In genomic region chr7:126199691-126200102, GRCm38 (mm10) we compare ENCODE assay signal across 8 mouse cellular contexts. TPM values are rescaled to one million over a fixed set of nuclear protein-coding genes. Genes with fewer than 3 reads are reported as not detected.
DNase-seq lines count a peak whose midpoint lies in the region; ATAC-seq and TF ChIP-seq lines count a peak whose summit lies in the region.

No protein-coding gene starts in this region.

- H3K36me3 ChIP-seq in spleen, adult 2 months (ENCODE audit: control insufficient read depth, insufficient read depth, low read length), result no peaks in the 10 kb centered on the region
- no peaks in the 10 kb centered on the region for H3K36me3 ChIP-seq in intestine, embryonic 16.5 days (ENCODE audit: control insufficient read depth, insufficient read depth, low read length)
- H3K36me3 ChIP-seq in limb, embryonic 14.5 days (ENCODE audit: control insufficient read depth, insufficient read depth, low read length), result no peaks in the 10 kb centered on the region
- no peaks in the 10 kb centered on the region for H3K36me3 ChIP-seq in midbrain, embryonic 14.5 days (ENCODE audit: control insufficient read depth, insufficient read depth, low read length)

- under 1% methylated on average over 24 of the region's 27 CpGs for WGBS in spleen, adult 2 months
- WGBS in intestine, embryonic 16.5 days, result under 1% methylated on average over 27 of the region's 27 CpGs
- under 1% methylated on average over 26 of the region's 27 CpGs for WGBS in limb, embryonic 14.5 days
- WGBS in midbrain, embryonic 14.5 days, result under 1% methylated on average over 27 of the region's 27 CpGs

- peaks cover 9% of the 10 kb centered on the region for H3K4me1 ChIP-seq in spleen, adult 2 months (ENCODE audit: control insufficient read depth, insufficient read depth, insufficient read length)
- peaks cover 15% of the 10 kb centered on the region for H3K4me1 ChIP-seq in intestine, embryonic 16.5 days (ENCODE audit: control insufficient read depth, insufficient read depth, low read length)
- peaks cover 9% of the 10 kb centered on the region; the same call in 1 of the 2 replicates for H3K4me1 ChIP-seq in limb, embryonic 14.5 days (ENCODE audit: control insufficient read depth, insufficient read depth, low read length)
- H3K4me1 ChIP-seq in midbrain, embryonic 14.5 days (ENCODE audit: control insufficient read depth, insufficient read depth, low read length), result peaks cover 18% of the 10 kb centered on the region

- peak overlapping the region; percentile 83 for H3K27ac ChIP-seq in spleen, adult 2 months (ENCODE audit: insufficient read depth, low read length)
- H3K27ac ChIP-seq in gastrocnemius, adult 2 months, result peak overlapping the region; percentile 90
- H3K27ac ChIP-seq in intestine, embryonic 16.5 days (ENCODE audit: low read length), result peak overlapping the region; percentile 87
- peak overlapping the region; percentile 87 for H3K27ac ChIP-seq in limb, embryonic 14.5 days (replicated peaks; ENCODE audit: low read depth, low read length)
- peak overlapping the region; percentile 87 for H3K27ac ChIP-seq in midbrain, embryonic 14.5 days (replicated peaks; ENCODE audit: low read depth, low read length)

- TF ChIP-seq POLR2A in spleen, adult 2 months (IDR thresholded peaks at IDR 0.05; ENCODE audit: low read depth, low read length), result no peak
- TF ChIP-seq POLR2A in limb, embryonic 14.5 days (IDR thresholded peaks at IDR 0.05; ENCODE audit: borderline replicate concordance, extremely low read depth, insufficient read depth, insufficient read length), result no peak

- peak in 1 of 2 experiments; percentile 46 for DNase-seq in spleen, adult 2 months (ENCODE audit: low read depth in 1 of 2, low spot score in 2 of 2)
- DNase-seq in spleen, adult 12 weeks (ENCODE audit: low spot score), result no peak
- DNase-seq in cerebellum, postnatal 4 days (ENCODE audit: low spot score in 2 of 2), result peak; percentile 28 to 46
- DNase-seq in gastrocnemius, adult 2 months, result peak; percentile 56
- DNase-seq in limb, embryonic 14.5 days (ENCODE audit: low spot score), result peak; percentile 12
- peak; percentile 67 for DNase-seq in midbrain, embryonic 14.5 days
- DNase-seq in spleen, postnatal 36 days (ENCODE audit: low spot score in 2 of 2), result peak; percentile 48 to 50

- H3K9ac ChIP-seq in intestine, embryonic 16.5 days (ENCODE audit: low read depth, low read length), result peak overlapping the region; percentile 98
- H3K9ac ChIP-seq in limb, embryonic 14.5 days (ENCODE audit: low read depth, low read length, severe bottlenecking), result peak overlapping the region; percentile 97
- peak overlapping the region; percentile 94 for H3K9ac ChIP-seq in midbrain, embryonic 14.5 days (replicated peaks; ENCODE audit: low read length)

- TF ChIP-seq CTCF in spleen, adult 2 months (IDR thresholded peaks at IDR 0.05; ENCODE audit: extremely low read depth, insufficient read depth, insufficient read length, insufficient replicate concordance), result no peak
- TF ChIP-seq CTCF in gastrocnemius, adult 2 months (IDR thresholded peaks at IDR 0.05), result no peak

- H3K4me2 ChIP-seq in intestine, embryonic 16.5 days (ENCODE audit: low read depth, low read length), result peak overlapping the region; percentile 86
- H3K4me2 ChIP-seq in limb, embryonic 14.5 days (replicated peaks; ENCODE audit: low read depth, low read length, severe bottlenecking), result peak overlapping the region; percentile 79
- peak overlapping the region; percentile 86 for H3K4me2 ChIP-seq in midbrain, embryonic 14.5 days (ENCODE audit: low read length)

- peak; percentile 72 for ATAC-seq in intestine, embryonic 16.5 days
- peak; percentile 38 for ATAC-seq in limb, embryonic 14.5 days (ENCODE audit: low FRiP score, low read depth)
- ATAC-seq in midbrain, embryonic 14.5 days (ENCODE audit: low FRiP score, low TSS enrichment), result peak; percentile 49

- no peaks in the 10 kb centered on the region for H3K9me3 ChIP-seq in intestine, embryonic 16.5 days (ENCODE audit: control insufficient read depth, low read length)
- H3K9me3 ChIP-seq in limb, embryonic 14.5 days (ENCODE audit: control insufficient read depth, low read length), result no peaks in the 10 kb centered on the region
- no peaks in the 10 kb centered on the region for H3K9me3 ChIP-seq in midbrain, embryonic 14.5 days (ENCODE audit: control insufficient read depth, low read length)

- peak overlapping the region; percentile 94 for H3K4me3 ChIP-seq in spleen, adult 2 months (ENCODE audit: extremely low read depth, insufficient read depth, insufficient read length)
- H3K4me3 ChIP-seq in gastrocnemius, adult 2 months, result peak overlapping the region; percentile 96
- H3K4me3 ChIP-seq in intestine, embryonic 16.5 days (ENCODE audit: low read length), result peak overlapping the region; percentile 100
- peak overlapping the region; percentile 96 for H3K4me3 ChIP-seq in limb, embryonic 14.5 days (replicated peaks; ENCODE audit: low read length)
- H3K4me3 ChIP-seq in midbrain, embryonic 14.5 days (replicated peaks; ENCODE audit: low read depth, low read length), result peak overlapping the region; percentile 96

- no peaks in the 10 kb centered on the region for H3K27me3 ChIP-seq in spleen, adult 2 months (ENCODE audit: control insufficient read depth, insufficient read depth, low read length)
- no peaks in the 10 kb centered on the region for H3K27me3 ChIP-seq in intestine, embryonic 16.5 days (replicated peaks; ENCODE audit: control insufficient read depth, insufficient read depth, low read length)
- H3K27me3 ChIP-seq in limb, embryonic 14.5 days (ENCODE audit: control insufficient read depth, insufficient read depth, low read length), result no peaks in the 10 kb centered on the region
- no peaks in the 10 kb centered on the region for H3K27me3 ChIP-seq in midbrain, embryonic 14.5 days (ENCODE audit: control insufficient read depth, insufficient read depth, low read length)

- intact Hi-C loops in gastrocnemius, adult 2 months (cut with DNase I), result loop anchor here (2.0 kb wide), 1 partner anchor 47 kb away; no protein-coding TSS in a partner anchor

RNA-seq across cellular contexts. Expression of gene Xpo6, which starts 0.6 kb away (rescaled TPM):
- polyA plus RNA-seq in spleen, adult 2 months (2012; rRNA removed), result 235 and 293 TPM in 2 replicates
- total RNA-seq in gastrocnemius, adult 2 months (2021), result 10 to 100 TPM; 18.6 to 19.3 TPM
- polyA plus RNA-seq in intestine, embryonic 16.5 days (2015; fragmentation: Nextera tagmentation; extraction: Ambion mirVana), result 27.3 and 28.2 TPM in 2 replicates
- polyA plus RNA-seq in limb, embryonic 14.5 days (2012; rRNA removed), result 202 and 291 TPM in 2 replicates
- polyA plus RNA-seq in limb, embryonic 14.5 days (2014; fragmentation: Nextera tagmentation; extraction: Ambion mirVana), result 63.2 and 65.2 TPM in 2 replicates
- 64.2 and 65.1 TPM in 2 replicates for polyA plus RNA-seq in midbrain, embryonic 14.5 days (2014; fragmentation: Nextera tagmentation; extraction: Ambion mirVana)
